Mouse (Mus musculus) spleen, adult 2 months (tissue): ENCODE measurements at regions not wholly inside any gene's neighbourhood (a gene's known extent, or its start where the extent isn't known, plus 50 kb on each side); places are given as distances from the start of the nearest gene placed in this dataset.
"Not testable (repeated sequence)": the region's sequence is repeated elsewhere in the genome, so short reads cannot be mapped to it uniquely, and the experiment has no call there.

Experiments
- CTCF ChIP-seq: fragments of 200-500 bp; IDR thresholded peaks from 2 replicates; pipeline ENCODE4 v1.5.1; 2011; ENCODE audit warnings: mild to moderate bottlenecking, inconsistent platforms; ENCODE audit not compliant: insufficient read depth, insufficient read length, insufficient replicate concordance; ENCODE audit errors: extremely low read depth
- POLR2A ChIP-seq: fragments of 200-500 bp; IDR thresholded peaks from 2 replicates; pipeline ENCODE4 v1.6.1; 2011; ENCODE audit warnings: low read depth, low read length, inconsistent platforms

DNA sequence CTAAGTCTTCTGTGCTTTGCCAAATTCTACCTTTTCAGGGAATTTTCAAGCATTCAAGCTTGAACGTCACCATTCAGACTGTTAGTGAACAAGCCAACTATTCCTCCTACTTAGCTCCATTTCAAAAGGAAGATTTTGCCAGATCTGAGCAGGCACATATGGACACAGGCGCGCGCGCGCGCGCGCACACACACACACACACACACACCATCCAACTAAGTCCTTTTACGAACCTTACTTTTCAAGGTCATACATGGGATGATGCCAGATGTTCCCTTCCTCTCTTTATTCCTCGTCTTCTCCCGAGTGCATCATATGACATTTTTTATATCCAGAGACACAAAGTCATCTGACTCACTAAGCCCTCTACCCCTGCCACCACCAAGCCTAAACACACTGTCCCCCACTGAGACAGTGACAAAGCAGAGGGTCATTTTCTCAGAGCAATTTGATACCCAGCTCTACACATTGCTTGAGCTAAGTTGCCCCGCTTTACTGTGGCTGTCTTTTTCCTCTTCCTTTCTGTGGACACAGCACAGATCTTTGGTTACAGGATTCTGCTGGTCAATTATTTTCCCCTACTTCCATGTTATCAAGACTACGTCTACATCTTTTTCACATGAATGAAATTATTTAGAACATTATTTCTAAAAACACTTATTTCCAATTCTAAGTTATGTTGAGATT, 81.7 kb downstream of the Gm15319 start:
- not testable (repeated sequence) for TF ChIP-seq POLR2A, CTCF
